Mouse (Mus musculus) hematopoietic stem cell, adult 5-6 weeks (primary cell): ENCODE data around the gene Zfp853. TPM values are rescaled to one million over a fixed set of nuclear protein-coding genes. Genes with fewer than 3 reads are reported as not detected.

ENCODE experiments used
- ATAC-seq, 2 experiments: fragments of 125-278 bp in 1 of 2; replicated peaks in 1 of 2; 2 replicates each; pipeline ENCODE4 v1.8.0; 2016 to 2017; ENCODE audit warnings: inconsistent platforms in 2 of 2, mild to moderate bottlenecking in 2 of 2, moderate number of reproducible peaks in 2 of 2, low read depth in 1 of 2, moderate TSS enrichment in 1 of 2; ENCODE audit not compliant: low FRiP score in 2 of 2, poor library complexity in 2 of 2, severe bottlenecking in 2 of 2, insufficient read depth in 1 of 2, low TSS enrichment in 1 of 2
- total RNA-seq: library from RNA; stranded (forward); fragments of 172-1452, 232-1000 nt; gene quantifications from 2 replicates; pipeline ENCODE4 v1.2.3, GENCODE M21; 2017

Gene Zfp853
- total RNA-seq = 0.38 TPM in 1 of 2 replicates, not detected in the other

GRCm38 (mm10) chr5:143293404-143293803, at the start of gene Zfp853:
Gene Zfp853, minus strand, starts transcription at chr5:143293623.
- ATAC-seq = no peak

DNA sequence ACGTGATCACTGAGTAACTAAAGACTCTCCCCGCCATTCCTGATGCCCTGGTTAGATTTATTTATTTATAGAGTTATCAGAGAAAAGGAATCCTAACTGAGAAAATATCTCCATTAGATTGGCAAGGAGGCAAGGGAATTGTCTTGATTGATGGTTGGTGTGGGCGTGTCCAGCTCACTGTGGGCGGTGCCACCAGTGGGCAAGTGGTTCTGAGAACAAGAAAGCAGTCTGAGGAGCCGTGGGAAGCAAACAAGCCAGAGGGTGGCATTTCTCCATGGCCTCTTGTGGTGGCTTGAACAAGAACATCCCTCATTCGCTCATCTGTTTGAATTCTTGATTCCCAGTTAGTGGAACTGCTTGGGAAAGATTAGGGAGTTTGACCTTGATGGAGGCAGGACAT, 46.2 kb upstream of the Zfp853 start:
- no peak for ATAC-seq

DNA sequence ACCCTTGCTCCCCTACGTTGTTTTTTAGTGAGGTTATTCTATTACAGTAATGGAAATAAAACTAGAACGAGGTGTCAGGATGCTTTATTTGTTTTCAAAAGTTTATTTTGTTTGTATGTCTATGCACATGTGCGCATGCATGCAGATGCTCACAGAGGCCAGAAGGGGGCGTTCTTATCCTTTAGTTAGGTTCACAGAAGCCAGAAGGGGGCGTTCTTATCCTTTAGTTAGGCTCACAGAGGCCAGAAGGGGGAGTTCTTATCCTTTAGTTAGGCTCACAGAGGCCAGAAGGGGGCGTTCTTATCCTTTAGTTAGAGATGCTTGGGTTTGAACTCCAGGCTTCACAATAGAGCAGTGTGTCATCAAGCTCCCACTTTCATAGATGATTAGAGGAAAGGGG, 43.1 kb upstream of the Zfp853 start:
- ATAC-seq = no peak

GRCm38 (mm10) chr5:143335089-143335460, 41.7 kb upstream of the Zfp853 start:
- ATAC-seq = no peak

- 0 out of 4 replicates have a peak, but pooled peaks of 1 of the 2 experiments have one; percentile 41 for ATAC-seq
Observed at GRCm38 (mm10) chr5:143334418-143335088, 41.1 kb upstream of the Zfp853 start.

GRCm38 (mm10) chr5:143333872-143334271, 40.4 kb upstream of the Zfp853 start:
- ATAC-seq = peak; percentile 50 to 65; a peak in 3 of 4 replicates

- peak; percentile 76 for ATAC-seq
Observed at GRCm38 (mm10) chr5:143328690-143329495, 35.5 kb upstream of the Zfp853 start, which contains the start of gene Zdhhc4. Gene Zdhhc4, minus strand, starts transcription at chr5:143329256.

GRCm38 (mm10) chr5:143317288-143317610, 23.8 kb upstream of the Zfp853 start:
- ATAC-seq = no peak

DNA sequence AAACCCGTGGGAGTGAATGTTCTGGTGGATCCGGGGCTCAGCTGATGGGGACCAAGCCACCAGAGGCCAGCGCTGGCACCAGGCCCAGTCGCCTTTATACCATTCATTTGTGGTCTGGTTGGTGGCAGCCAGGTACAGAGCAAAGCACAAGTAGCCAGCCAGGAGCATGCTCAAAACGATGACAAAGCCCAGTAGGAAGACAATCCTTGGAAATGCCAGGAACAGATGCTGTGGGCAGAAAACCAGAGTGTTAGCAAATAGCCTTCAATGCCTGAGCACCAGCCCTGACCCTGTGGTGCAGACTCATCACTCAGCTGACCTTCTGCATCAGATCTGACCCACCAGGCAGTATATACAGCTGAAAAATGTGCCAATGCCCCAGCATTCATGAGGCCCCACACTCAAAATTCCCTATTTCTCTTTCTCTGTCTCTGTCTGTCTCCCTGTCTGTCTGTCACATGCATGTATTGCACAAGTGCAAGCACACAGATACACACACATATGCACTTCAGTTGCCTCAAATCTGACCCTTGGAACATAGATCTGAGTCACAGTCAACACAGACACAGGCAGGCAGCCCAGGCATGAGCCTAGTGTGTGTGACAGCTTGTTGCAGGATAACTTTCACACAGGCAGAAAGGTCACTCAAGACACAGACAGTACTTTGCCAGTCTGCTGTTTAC, 23.3 kb upstream of the Zfp853 start:
- no peak for ATAC-seq

DNA sequence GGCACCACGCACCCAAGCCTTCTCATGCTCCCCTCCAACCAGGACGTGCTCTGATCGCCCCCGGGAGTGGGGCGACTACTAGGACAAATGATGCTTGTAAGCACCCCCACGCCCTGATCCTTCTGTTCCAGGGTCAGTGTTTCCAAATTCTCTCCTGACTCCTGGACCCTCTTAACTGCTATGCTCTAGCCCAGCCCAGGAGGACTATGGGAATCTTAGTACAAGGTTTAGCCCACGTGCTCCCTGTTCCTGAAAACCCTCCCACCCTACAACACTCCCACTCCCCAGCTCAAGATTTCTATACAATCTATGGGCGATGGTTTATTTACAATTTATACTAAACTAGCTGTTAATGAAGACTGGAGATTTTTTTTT, 22.1 kb upstream of the Zfp853 start:
- ATAC-seq = no peak

DNA sequence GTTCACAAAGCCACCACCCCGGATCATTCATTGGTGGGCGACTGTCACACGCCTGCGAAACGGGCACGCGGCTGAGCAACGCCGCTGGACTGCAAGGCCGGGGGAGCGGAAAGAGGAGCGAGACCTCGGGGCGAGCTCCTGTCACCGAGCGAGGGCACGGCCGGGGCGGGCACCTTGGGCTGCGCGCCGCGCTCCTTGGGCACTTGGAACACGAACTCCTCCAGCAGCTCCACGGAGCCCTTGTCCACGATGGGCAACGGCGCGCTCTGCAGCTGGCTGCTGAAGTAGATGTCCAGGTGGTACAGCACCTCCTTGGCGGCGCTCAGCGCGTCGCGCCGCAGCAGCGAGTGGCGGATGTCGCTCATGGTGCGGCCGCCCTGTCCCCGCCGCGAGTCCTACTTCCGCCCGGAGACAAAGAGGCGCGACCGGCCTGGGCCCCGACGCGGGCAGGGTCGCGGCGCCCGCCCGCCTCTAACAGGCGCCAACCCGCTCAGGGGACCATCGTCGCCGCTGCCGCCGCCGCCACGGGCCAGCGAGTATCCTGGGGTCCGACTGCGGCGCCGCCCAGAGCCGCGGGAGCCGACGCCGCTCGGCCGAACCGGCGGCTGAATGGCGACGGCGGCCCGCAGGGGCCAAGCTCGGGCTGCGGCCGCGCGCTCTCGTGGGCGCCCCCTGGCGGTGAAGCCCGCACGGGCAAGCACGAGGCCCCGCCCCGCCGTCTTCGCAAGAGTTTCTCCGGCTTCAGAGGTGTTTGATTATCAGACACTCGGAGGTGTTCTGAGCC, 21.5 kb upstream of the Zfp853 start, which contains the start of gene E130309D02Rik:
E130309D02Rik (minus strand) TSS at position 631 of the 784 bp plus-strand sequence.
- ATAC-seq = peak; percentile 43 to 58; a peak in 3 of 4 replicates

- 0 out of 4 replicates have a peak, but pooled peaks of 1 of the 2 experiments have one; percentile 28 for ATAC-seq
Observed at GRCm38 (mm10) chr5:143314183-143314729, 20.8 kb upstream of the Zfp853 start.

DNA sequence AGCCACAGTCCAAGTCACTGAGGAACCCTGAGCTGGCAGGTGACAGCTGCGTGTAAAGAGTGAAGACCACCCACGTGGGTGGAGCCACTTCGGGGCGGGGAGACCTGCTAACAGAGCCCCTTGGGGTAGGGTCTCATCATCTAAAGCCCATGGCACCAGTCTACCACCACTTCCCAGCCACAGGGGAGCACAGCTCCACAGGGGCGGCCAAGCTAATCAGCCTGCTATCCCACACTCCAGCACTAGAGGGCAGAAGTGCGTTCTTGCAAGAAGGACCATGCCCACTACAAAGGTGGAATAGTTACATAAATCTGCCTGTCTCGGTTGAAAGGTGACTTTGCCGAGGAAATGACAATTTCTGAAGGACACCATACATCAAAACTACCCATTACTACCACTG, 18.5 kb upstream of the Zfp853 start:
- peak; percentile 42 to 59; a peak in 2 of 4 replicates for ATAC-seq

DNA sequence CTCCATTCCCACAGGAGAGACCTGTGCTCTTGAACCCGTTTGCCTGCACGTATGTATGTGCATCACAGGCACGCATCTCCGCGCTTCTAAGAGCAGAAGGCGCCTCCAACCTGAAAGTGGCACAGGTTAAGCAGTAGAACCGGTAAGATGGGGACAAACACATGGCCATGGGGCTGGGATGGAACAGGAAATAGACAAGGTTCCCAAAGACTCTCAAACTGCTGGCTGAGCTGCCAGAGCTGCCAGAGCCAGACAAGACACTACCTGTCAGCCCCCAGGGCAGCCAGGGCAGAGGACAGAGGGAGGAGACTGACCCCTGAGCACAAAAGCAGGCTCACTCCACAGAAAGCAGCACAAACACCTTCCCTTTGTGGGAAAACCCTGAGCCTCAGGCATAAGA, 16.5 kb upstream of the Zfp853 start:
- ATAC-seq = no peak

DNA sequence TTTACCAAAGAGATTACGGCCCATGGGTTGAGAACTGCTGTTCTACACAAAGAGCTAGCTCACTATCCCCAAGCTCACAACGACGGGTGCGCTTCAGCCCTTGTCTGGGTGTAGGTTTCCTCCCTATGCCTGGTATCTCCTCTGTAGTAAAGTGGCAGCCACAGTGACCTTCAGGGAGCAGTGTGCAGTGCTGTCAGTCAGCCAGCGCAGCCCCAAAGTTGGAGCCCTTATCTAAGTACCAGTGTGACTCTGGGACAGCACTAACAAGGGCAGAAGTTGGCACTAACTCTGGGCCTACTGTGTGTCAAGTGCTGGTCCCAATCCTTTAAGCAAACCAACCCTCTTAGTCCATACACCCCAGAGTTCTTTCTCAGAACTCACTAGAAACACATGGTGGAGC, 15.4 kb upstream of the Zfp853 start:
- ATAC-seq = no peak

GRCm38 (mm10) chr5:143304251-143304650, 10.8 kb upstream of the Zfp853 start:
- ATAC-seq = no peak

GRCm38 (mm10) chr5:143301296-143301695, 7.9 kb upstream of the Zfp853 start:
- no peak for ATAC-seq
